Mouse (Mus musculus) bone marrow, adult 2 months (tissue): ENCODE results near the gene Lin7a. TPM values are rescaled to one million over a fixed set of nuclear protein-coding genes. Genes with fewer than 3 reads are reported as not detected.

ENCODE experiments used
- H3K27ac ChIP-seq: fragments of 200-500 bp; 2 replicates; pipeline ENCODE4 v1.5.1; 2012; ENCODE audit warnings: low read depth, mild to moderate bottlenecking, control low read depth, inconsistent platforms, low read length; ENCODE audit not compliant: control insufficient read depth, poor library complexity, insufficient read depth
- H3K4me1 ChIP-seq: fragments of 200-500 bp; 2 replicates; pipeline ENCODE4 v1.6.1; 2011; ENCODE audit warnings: low read length; ENCODE audit not compliant: control insufficient read depth, insufficient read depth
- H3K4me3 ChIP-seq: fragments of 200-500 bp; replicated peaks from 2 replicates; pipeline ENCODE3; 2011; ENCODE audit warnings: mild to moderate bottlenecking, low read depth, low read length, control low read depth; ENCODE audit not compliant: control insufficient read depth
- CTCF ChIP-seq: fragments of 200-500 bp; IDR thresholded peaks from 2 replicates; pipeline ENCODE4 v1.5.1; 2011; ENCODE audit warnings: low read length, control low read depth; ENCODE audit not compliant: control insufficient read depth, insufficient read depth
- POLR2A ChIP-seq: fragments of 200-500 bp; IDR thresholded peaks from 2 replicates; pipeline ENCODE4 v1.6.1; 2011; ENCODE audit warnings: low read depth, mild to moderate bottlenecking, control low read depth, low read length, borderline replicate concordance; ENCODE audit not compliant: control insufficient read depth
- WGBS: fragments of 180-500 bp; shearing (Covaris S2); methylation state at CpG from one replicate; pipeline ENCODE4 v1.1.7; 2018; 5-methylcytosine and 5-hydroxymethylcytosine counted together
- polyA plus RNA-seq: library from polyadenylated mRNA; stranded (reverse); fragments of >200 nt; gene quantifications from 2 replicates; pipeline ENCODE4 v1.2.4, GENCODE M21; 2011; ENCODE audit warnings: low replicate concordance; ENCODE audit not compliant: missing spikeins, insufficient read depth, insufficient read length

Lin7a gene
- polyA plus RNA-seq, 1 experiment = 0.65 TPM

GRCm38 (mm10) chr10:107245531-107245840, 26.0 kb upstream of the Lin7a start:
- H3K4me1 ChIP-seq = no peaks in the 10 kb centered on the region
- no peak overlapping the region for H3K4me3 ChIP-seq
- TF ChIP-seq CTCF = no peak
- TF ChIP-seq POLR2A = no peak
- no peak overlapping the region for H3K27ac ChIP-seq
- 22% methylated on average over 2 of the region's 2 CpGs for WGBS

GRCm38 (mm10) chr10:107245961-107246460, 25.5 kb upstream of the Lin7a start:
- 69% methylated on average over 2 of the region's 2 CpGs for WGBS
- Histone ChIP-seq H3K4me3 (no peak overlapping the region), H3K27ac (no peak overlapping the region), H3K4me1 (no peaks in the 10 kb centered on the region)
- no peak for TF ChIP-seq POLR2A
- no peak for TF ChIP-seq CTCF

GRCm38 (mm10) chr10:107247001-107247670, 24.4 kb upstream of the Lin7a start:
- TF ChIP-seq CTCF (no peak), POLR2A (no peak)
- 80% methylated on average over 6 of the region's 6 CpGs for WGBS
- Histone ChIP-seq H3K4me3 (no peak overlapping the region), H3K27ac (no peak overlapping the region), H3K4me1 (no peaks in the 10 kb centered on the region)

- WGBS = 83% methylated on average over 8 of the region's 8 CpGs
- TF ChIP-seq CTCF = no peak
- TF ChIP-seq POLR2A = no peak
- no peaks in the 10 kb centered on the region for H3K4me1 ChIP-seq
- no peak overlapping the region for H3K27ac ChIP-seq
- H3K4me3 ChIP-seq = no peak overlapping the region
Measured at GRCm38 (mm10) chr10:107248481-107248880, 23.0 kb upstream of the Lin7a start.

GRCm38 (mm10) chr10:107249056-107249455, 22.4 kb upstream of the Lin7a start:
- no peak overlapping the region for H3K27ac ChIP-seq
- TF ChIP-seq POLR2A = no peak
- no peak for TF ChIP-seq CTCF
- WGBS = 74% methylated on average over 7 of the region's 7 CpGs
- H3K4me3 ChIP-seq = no peak overlapping the region
- H3K4me1 ChIP-seq = no peaks in the 10 kb centered on the region

DNA sequence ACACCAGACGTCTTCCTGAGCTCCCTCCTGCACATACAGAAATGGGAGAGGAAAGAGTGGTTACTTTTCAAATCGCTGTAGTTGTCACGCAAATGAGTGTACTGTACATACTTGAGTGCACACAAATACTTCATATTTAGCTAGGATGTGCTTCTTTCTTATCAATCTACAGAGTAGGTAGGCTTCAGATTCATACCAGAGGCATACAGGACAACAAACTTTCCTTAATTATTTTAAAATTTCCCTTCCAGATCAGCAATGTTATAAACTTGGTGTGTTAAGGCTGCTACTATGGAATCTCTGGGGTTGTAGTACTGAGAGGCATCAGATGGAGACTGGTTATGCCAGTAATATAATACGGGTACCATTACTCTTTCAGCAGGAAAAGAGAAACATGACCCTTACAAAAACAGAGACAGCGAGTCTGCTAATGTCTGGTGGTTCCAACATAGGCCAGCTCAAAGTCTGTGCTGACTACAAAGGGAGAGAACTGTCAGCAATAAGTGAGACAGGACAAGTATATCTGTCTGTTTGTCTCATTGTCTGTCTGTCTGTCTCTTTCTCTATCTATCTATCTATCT, 21.8 kb upstream of the Lin7a start:
- TF ChIP-seq CTCF (no peak), POLR2A (no peak)
- WGBS = 63% methylated on average over 5 of the region's 5 CpGs
- no peak overlapping the region for H3K4me3 ChIP-seq
- no peaks in the 10 kb centered on the region for H3K4me1 ChIP-seq
- H3K27ac ChIP-seq = no peak overlapping the region

GRCm38 (mm10) chr10:107250346-107251210, 20.9 kb upstream of the Lin7a start:
- no peak overlapping the region for H3K27ac ChIP-seq
- H3K4me3 ChIP-seq = no peak overlapping the region
- WGBS = 67% methylated on average over 7 of the region's 7 CpGs

DNA sequence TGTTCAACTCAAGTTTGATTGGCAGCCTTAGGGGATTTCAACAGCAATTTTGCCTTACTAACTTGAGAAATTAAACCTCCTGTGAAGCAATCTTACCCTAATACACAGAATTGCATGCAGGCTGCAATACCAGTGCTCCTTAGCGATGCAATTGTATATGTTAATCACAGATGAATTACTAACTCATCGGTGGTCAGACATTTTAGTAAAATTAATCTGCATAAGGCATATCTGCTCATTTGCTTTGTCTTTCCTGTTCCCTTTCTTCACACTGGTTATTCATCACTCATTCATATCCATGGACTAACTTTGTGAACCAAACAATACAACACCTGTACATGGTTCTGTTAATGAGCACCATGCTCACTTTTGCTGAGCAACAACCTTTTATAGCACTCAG, 20.2 kb upstream of the Lin7a start:
- no peak for TF ChIP-seq CTCF
- TF ChIP-seq POLR2A = no peak
- no peak overlapping the region for H3K4me3 ChIP-seq
- WGBS = 70% methylated on average over 2 of the region's 2 CpGs
- no peak overlapping the region for H3K27ac ChIP-seq
- no peaks in the 10 kb centered on the region for H3K4me1 ChIP-seq

More at GRCm38 (mm10) chr10:107250346-107251210, 20.9 kb upstream of the Lin7a start:
- TF ChIP-seq POLR2A (no peak), CTCF (no peak)
- H3K4me1 ChIP-seq = no peaks in the 10 kb centered on the region
